Mouse (Mus musculus): ENCODE data around the gene Mvk. TPM values are rescaled to one million over a fixed set of nuclear protein-coding genes. Genes with fewer than 3 reads are reported as not detected.

Gene Mvk
- polyA plus RNA-seq, 1 experiment, result 37.1 TPM

GRCm38 (mm10) chr5:114504826-114505225, 60.8 kb downstream of the Mvk start:
- no peak overlapping the region for H3K27ac ChIP-seq (ENCODE audit: insufficient read depth, low read length)

GRCm38 (mm10) chr5:114505260-114506085, 61.4 kb downstream of the Mvk start:
- Histone ChIP-seq H3K27me3 (ENCODE audit: control insufficient read depth, insufficient read depth, low read length) (no peaks in the 10 kb centered on the region), H3K4me3 (replicated peaks; ENCODE audit: insufficient read depth, low read depth, low read length) (no peak overlapping the region), H3K4me1 (ENCODE audit: control insufficient read depth, insufficient read depth, low read length) (peaks cover 11% of the 10 kb centered on the region), H3K27ac (ENCODE audit: insufficient read depth, low read length) (no peak overlapping the region)
- DNase-seq, result no peak
- TF ChIP-seq POLR2A (IDR thresholded peaks at IDR 0.05; ENCODE audit: borderline replicate concordance, insufficient read depth, low read length) (no peak), CTCF (IDR thresholded peaks at IDR 0.05; ENCODE audit: borderline replicate concordance, insufficient read depth, low read depth, low read length) (no peak)
- WGBS, result 86% methylated on average over 14 of the region's 14 CpGs

More at GRCm38 (mm10) chr5:114504826-114505225, 60.8 kb downstream of the Mvk start:
- no peak for DNase-seq
- Histone ChIP-seq H3K27me3 (ENCODE audit: control insufficient read depth, insufficient read depth, low read length) (no peaks in the 10 kb centered on the region), H3K4me3 (replicated peaks; ENCODE audit: insufficient read depth, low read depth, low read length) (no peak overlapping the region), H3K4me1 (ENCODE audit: control insufficient read depth, insufficient read depth, low read length) (peaks cover 11% of the 10 kb centered on the region)
- no peak for TF ChIP-seq POLR2A (IDR thresholded peaks at IDR 0.05; ENCODE audit: borderline replicate concordance, insufficient read depth, low read length)
- no peak for TF ChIP-seq CTCF (IDR thresholded peaks at IDR 0.05; ENCODE audit: borderline replicate concordance, insufficient read depth, low read depth, low read length)
- 31% methylated on average over 6 of the region's 6 CpGs for WGBS

- TF ChIP-seq CTCF (IDR thresholded peaks at IDR 0.05; ENCODE audit: borderline replicate concordance, insufficient read depth, low read depth, low read length), result no peak
- no peak for TF ChIP-seq POLR2A (IDR thresholded peaks at IDR 0.05; ENCODE audit: borderline replicate concordance, insufficient read depth, low read length)
- peak; percentile 18 to 25 for DNase-seq
- no peaks in the 10 kb centered on the region for H3K27me3 ChIP-seq (ENCODE audit: control insufficient read depth, insufficient read depth, low read length)
- WGBS, result 37% methylated on average over 12 of the region's 12 CpGs
- no peak overlapping the region for H3K27ac ChIP-seq (ENCODE audit: insufficient read depth, low read length)
- H3K4me3 ChIP-seq (replicated peaks; ENCODE audit: insufficient read depth, low read depth, low read length), result no peak overlapping the region
- peaks cover 11% of the 10 kb centered on the region for H3K4me1 ChIP-seq (ENCODE audit: control insufficient read depth, insufficient read depth, low read length)
Measured at GRCm38 (mm10) chr5:114507394-114507793, 63.3 kb downstream of the Mvk start.

GRCm38 (mm10) chr5:114507964-114508363, 63.9 kb downstream of the Mvk start:
- DNase-seq, result no peak
- Histone ChIP-seq H3K27me3 (ENCODE audit: control insufficient read depth, insufficient read depth, low read length) (no peaks in the 10 kb centered on the region), H3K4me1 (ENCODE audit: control insufficient read depth, insufficient read depth, low read length) (peaks cover 11% of the 10 kb centered on the region), H3K4me3 (replicated peaks; ENCODE audit: insufficient read depth, low read depth, low read length) (no peak overlapping the region), H3K27ac (ENCODE audit: insufficient read depth, low read length) (no peak overlapping the region)
- WGBS, result 28% methylated on average over 4 of the region's 4 CpGs
- TF ChIP-seq CTCF (IDR thresholded peaks at IDR 0.05; ENCODE audit: borderline replicate concordance, insufficient read depth, low read depth, low read length) (no peak), POLR2A (IDR thresholded peaks at IDR 0.05; ENCODE audit: borderline replicate concordance, insufficient read depth, low read length) (no peak)

- Histone ChIP-seq H3K4me3 (replicated peaks; ENCODE audit: insufficient read depth, low read depth, low read length) (no peak overlapping the region), H3K27ac (ENCODE audit: insufficient read depth, low read length) (no peak overlapping the region), H3K27me3 (ENCODE audit: control insufficient read depth, insufficient read depth, low read length) (no peaks in the 10 kb centered on the region), H3K4me1 (ENCODE audit: control insufficient read depth, insufficient read depth, low read length) (peaks cover 11% of the 10 kb centered on the region)
- WGBS, result 89% methylated on average over 7 of the region's 7 CpGs
- TF ChIP-seq CTCF (IDR thresholded peaks at IDR 0.05; ENCODE audit: borderline replicate concordance, insufficient read depth, low read depth, low read length), result no peak
- no peak for TF ChIP-seq POLR2A (IDR thresholded peaks at IDR 0.05; ENCODE audit: borderline replicate concordance, insufficient read depth, low read length)
- no peak for DNase-seq
Measured at GRCm38 (mm10) chr5:114509461-114509860, 65.4 kb downstream of the Mvk start.

Other genes starting within 250 kb of the Mvk start
- not detected in 2 replicates for gene Foxn4, start 170.5 kb upstream of the Mvk start, polyA plus RNA-seq (2012; rRNA removed)
- 0.67 and 0.69 TPM in 2 replicates for gene Myo1h, start 155.1 kb upstream of the Mvk start, polyA plus RNA-seq (2012; rRNA removed)
- gene Kctd10, start 63.8 kb upstream of the Mvk start, polyA plus RNA-seq (2012; rRNA removed), result 42.5 and 44.3 TPM in 2 replicates
- gene Ube3b, start 63.7 kb upstream of the Mvk start, polyA plus RNA-seq (2012; rRNA removed), result 62.9 and 63.9 TPM in 2 replicates
- 16.9 and 19.2 TPM in 2 replicates for gene Mmab, start 209 bp upstream of the Mvk start, polyA plus RNA-seq (2012; rRNA removed)
- 18.7 and 20.5 TPM in 2 replicates for gene Fam222a, start 123.7 kb downstream of the Mvk start, polyA plus RNA-seq (2012; rRNA removed)
- gene Trpv4, start 214.2 kb downstream of the Mvk start, polyA plus RNA-seq (2012; rRNA removed), result 3.0 and 5.5 TPM in 2 replicates
- 79.3 and 87.5 TPM in 2 replicates for gene Gltp, start 246.7 kb downstream of the Mvk start, polyA plus RNA-seq (2012; rRNA removed)